Mouse (Mus musculus) stomach, embryonic 15.5 days (tissue): ENCODE measurements around the gene Hagh. TPM values are rescaled to one million over a fixed set of nuclear protein-coding genes. Genes with fewer than 3 reads are reported as not detected.
A peak's percentile ranks its signal among the peaks of the same experiment; 100 is the strongest.

Experiments
- ATAC-seq: fragments of 200-750 bp; cut with Nextera tagmentation; 2 replicates; pipeline ENCODE4 v1.8.0; 2017; ENCODE audit warnings: low read depth, moderate number of reproducible peaks, moderate TSS enrichment; ENCODE audit not compliant: insufficient read depth, low FRiP score
- H3K27ac ChIP-seq: fragments of 300-500 bp; sonication (generic); 2 replicates; pipeline ENCODE4 v1.5.1; 2015; ENCODE audit warnings: mild to moderate bottlenecking, inconsistent platforms
- H3K27me3 ChIP-seq: fragments of 300-500 bp; sonication (generic); replicated peaks from 2 replicates; pipeline ENCODE4 v1.6.1; 2015; ENCODE audit warnings: inconsistent platforms
- H3K36me3 ChIP-seq: fragments of 300-500 bp; sonication (generic); 2 replicates; pipeline ENCODE4 v1.6.1; 2015; ENCODE audit warnings: inconsistent platforms
- H3K4me1 ChIP-seq: fragments of 300-500 bp; sonication (generic); 2 replicates; pipeline ENCODE4 v1.6.1; 2015; ENCODE audit warnings: inconsistent platforms
- H3K4me2 ChIP-seq: fragments of 300-500 bp; sonication (generic); 2 replicates; pipeline ENCODE4 v1.6.1; 2015; ENCODE audit warnings: mild to moderate bottlenecking, inconsistent platforms
- H3K4me3 ChIP-seq: fragments of 300-500 bp; sonication (generic); replicated peaks from 2 replicates; pipeline ENCODE4 v1.5.1; 2015; ENCODE audit warnings: inconsistent platforms
- H3K9ac ChIP-seq: fragments of 300-500 bp; sonication (generic); 2 replicates; pipeline ENCODE4 v1.6.1; 2015; ENCODE audit warnings: inconsistent platforms
- H3K9me3 ChIP-seq: fragments of 300-500 bp; sonication (generic); 2 replicates; pipeline ENCODE4 v1.6.1; 2016; ENCODE audit warnings: inconsistent platforms
- WGBS: fragments of 180-500 bp; shearing (Covaris S2); methylation state at CpG from one replicate; pipeline ENCODE4 v1.1.7; 2015; 5-methylcytosine and 5-hydroxymethylcytosine counted together
- polyA plus RNA-seq: library from polyadenylated mRNA; unstranded; fragments of >200 nt; fragmentation: Nextera tagmentation; extraction: Ambion mirVana; gene quantifications from 2 replicates; pipeline ENCODE4 v1.2.1, GENCODE M21; 2015

The Hagh gene
- polyA plus RNA-seq, 1 experiment from 2014 or later, result 49.1 TPM

GRCm38 (mm10) chr17:24897600-24897999 lies 57.7 kb downstream of the Hagh start:
- Histone ChIP-seq H3K4me3 (peak overlapping the region; percentile 84; the same call in 1 of the 2 replicates), H3K4me1 (peaks cover 27% of the 10 kb centered on the region), H3K27me3 (no peaks in the 10 kb centered on the region), H3K27ac (no peak overlapping the region), H3K4me2 (peak overlapping the region; percentile 86; the same call in 1 of the 2 replicates), H3K36me3 (peaks cover 55% of the 10 kb centered on the region), H3K9ac (no peak overlapping the region), H3K9me3 (no peaks in the 10 kb centered on the region)
- WGBS, result 65% methylated on average over 4 of the region's 4 CpGs
- no peak for ATAC-seq

GRCm38 (mm10) chr17:24898041-24898854 lies 58.3 kb downstream of the Hagh start:
- H3K9ac ChIP-seq, result no peak overlapping the region
- ATAC-seq, result no peak
- H3K27ac ChIP-seq, result no peak overlapping the region
- peaks cover 27% of the 10 kb centered on the region for H3K4me1 ChIP-seq
- no peaks in the 10 kb centered on the region for H3K27me3 ChIP-seq
- WGBS, result 78% methylated on average over 4 of the region's 4 CpGs
- H3K4me3 ChIP-seq, result no peak overlapping the region
- no peaks in the 10 kb centered on the region for H3K9me3 ChIP-seq
- H3K4me2 ChIP-seq, result no peak overlapping the region
- peaks cover 55% of the 10 kb centered on the region for H3K36me3 ChIP-seq

- peaks cover 64% of the 10 kb centered on the region for H3K36me3 ChIP-seq
- H3K4me3 ChIP-seq, result no peak overlapping the region
- 87% methylated on average over 5 of the region's 5 CpGs for WGBS
- H3K4me1 ChIP-seq, result peaks cover 20% of the 10 kb centered on the region
- H3K9ac ChIP-seq, result no peak overlapping the region
- no peak for ATAC-seq
- H3K27ac ChIP-seq, result no peak overlapping the region
- H3K4me2 ChIP-seq, result no peak overlapping the region
- H3K27me3 ChIP-seq, result no peaks in the 10 kb centered on the region
- H3K9me3 ChIP-seq, result no peaks in the 10 kb centered on the region
These were observed 59.2 kb downstream of the Hagh start for GRCm38 (mm10) chr17:24899153-24899552.

DNA sequence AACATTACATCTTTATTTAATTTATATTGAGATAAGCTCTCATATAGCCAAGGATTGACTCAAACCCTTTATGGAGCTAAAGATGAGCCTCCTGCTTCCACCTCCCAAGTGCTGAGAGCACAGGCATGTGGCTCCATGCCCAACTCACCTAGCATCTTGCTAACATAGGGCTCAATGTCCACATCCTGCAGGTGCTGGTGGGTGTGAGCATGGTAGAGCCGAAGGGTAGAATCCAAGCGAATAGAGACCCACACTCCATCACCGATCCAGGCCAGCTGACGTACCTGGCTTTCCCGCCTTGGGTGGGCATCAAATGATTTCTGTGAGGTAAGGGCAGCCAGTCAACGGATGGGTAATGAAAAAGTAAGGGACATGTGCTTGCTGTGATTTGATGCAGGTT lies 60.1 kb downstream of the Hagh start:
- ATAC-seq, result no peak
- H3K9ac ChIP-seq, result no peak overlapping the region
- no peaks in the 10 kb centered on the region for H3K9me3 ChIP-seq
- peaks cover 17% of the 10 kb centered on the region for H3K4me1 ChIP-seq
- H3K4me3 ChIP-seq, result no peak overlapping the region
- H3K27ac ChIP-seq, result no peak overlapping the region
- H3K4me2 ChIP-seq, result no peak overlapping the region
- H3K36me3 ChIP-seq, result peaks cover 73% of the 10 kb centered on the region
- no peaks in the 10 kb centered on the region for H3K27me3 ChIP-seq
- 95% methylated on average over 6 of the region's 6 CpGs for WGBS

DNA sequence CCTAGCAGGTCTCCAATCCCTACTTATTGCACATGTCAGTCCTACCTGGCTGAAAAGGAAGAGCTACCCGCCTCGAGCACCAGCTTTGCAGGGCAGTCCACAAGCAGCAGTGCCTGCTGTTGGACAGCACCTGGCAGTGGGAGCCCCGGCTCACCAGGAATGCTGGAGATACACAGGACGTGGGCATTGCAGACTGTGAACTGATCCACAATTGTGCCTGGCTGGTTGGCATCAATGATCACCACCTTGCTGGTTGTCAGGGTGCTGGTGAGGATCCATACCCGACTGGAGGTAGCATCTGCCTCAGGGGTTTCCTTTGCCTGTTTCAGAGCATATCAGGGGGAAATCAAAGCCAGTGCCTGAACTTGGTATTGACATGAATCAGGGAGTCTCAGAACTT lies 62.2 kb downstream of the Hagh start:
- Histone ChIP-seq H3K36me3 (peaks cover 93% of the 10 kb centered on the region), H3K27ac (no peak overlapping the region), H3K4me2 (no peak overlapping the region), H3K27me3 (no peaks in the 10 kb centered on the region), H3K4me3 (no peak overlapping the region), H3K4me1 (0 out of 2 replicates have a peak, but pooled peaks cover 5% of the 10 kb centered on the region), H3K9ac (no peak overlapping the region), H3K9me3 (no peaks in the 10 kb centered on the region)
- ATAC-seq, result no peak
- 85% methylated on average over 5 of the region's 5 CpGs for WGBS

- peak; percentile 88; the same call in 1 of the 2 replicates for ATAC-seq
- Histone ChIP-seq H3K4me2 (no peak overlapping the region), H3K27ac (no peak overlapping the region), H3K36me3 (peaks cover 96% of the 10 kb centered on the region), H3K4me3 (no peak overlapping the region), H3K4me1 (0 out of 2 replicates have a peak, but pooled peaks cover under 1% of the 10 kb centered on the region), H3K27me3 (no peaks in the 10 kb centered on the region), H3K9ac (no peak overlapping the region), H3K9me3 (no peaks in the 10 kb centered on the region)
- 68% methylated on average over 9 of the region's 9 CpGs for WGBS
These were observed 62.9 kb downstream of the Hagh start for GRCm38 (mm10) chr17:24902671-24903474.

DNA sequence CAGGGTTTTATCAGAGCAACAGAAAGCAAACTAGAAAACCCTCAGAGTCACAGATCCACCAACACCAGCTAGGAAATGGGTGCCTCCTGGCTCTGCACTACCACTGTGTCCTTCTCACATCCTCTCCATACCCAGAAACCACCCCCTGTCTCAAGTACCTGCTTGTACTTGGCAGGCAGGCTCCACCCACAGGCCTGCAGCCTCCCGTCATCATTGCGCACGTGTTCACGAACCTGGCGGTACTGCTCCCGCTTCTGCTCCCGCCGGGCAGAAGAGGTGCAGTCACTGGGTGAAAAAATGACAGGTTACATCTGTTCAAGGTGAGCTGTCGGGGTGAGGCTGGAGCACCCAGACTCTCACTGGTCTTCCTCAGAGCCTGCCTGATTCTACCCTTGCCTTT lies 63.8 kb downstream of the Hagh start:
- H3K27ac ChIP-seq, result no peak overlapping the region
- no peak for ATAC-seq
- WGBS, result 88% methylated on average over 9 of the region's 9 CpGs
- H3K36me3 ChIP-seq, result peaks cover 95% of the 10 kb centered on the region
- H3K9me3 ChIP-seq, result no peaks in the 10 kb centered on the region
- no peak overlapping the region for H3K9ac ChIP-seq
- no peak overlapping the region for H3K4me2 ChIP-seq
- H3K27me3 ChIP-seq, result no peaks in the 10 kb centered on the region
- no peak overlapping the region for H3K4me3 ChIP-seq
- no peaks in the 10 kb centered on the region for H3K4me1 ChIP-seq

DNA sequence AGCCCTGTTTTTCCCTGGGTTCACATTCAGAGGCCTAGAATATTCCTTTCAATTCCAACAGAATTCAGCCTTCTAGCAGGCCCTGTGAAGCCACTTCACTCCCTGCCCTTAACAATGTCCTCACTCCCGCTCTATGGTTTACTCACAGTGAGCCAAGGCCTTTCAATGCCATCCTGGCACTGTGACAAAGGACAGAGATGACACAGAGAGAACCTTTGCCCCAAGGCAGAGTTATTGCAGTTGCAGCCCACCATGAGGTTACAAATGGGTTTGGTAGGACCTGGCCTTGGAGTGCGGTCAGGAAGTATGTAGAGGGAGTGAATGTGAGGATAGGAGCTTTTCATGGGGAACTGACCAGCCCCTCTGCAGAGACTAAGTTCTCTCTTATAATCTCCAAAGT lies 67.6 kb downstream of the Hagh start:
- no peak overlapping the region for H3K9ac ChIP-seq
- H3K27me3 ChIP-seq, result no peaks in the 10 kb centered on the region
- no peaks in the 10 kb centered on the region for H3K9me3 ChIP-seq
- no peaks in the 10 kb centered on the region for H3K4me1 ChIP-seq
- 93% methylated on average over 2 of the region's 2 CpGs for WGBS
- peaks cover 82% of the 10 kb centered on the region for H3K36me3 ChIP-seq
- H3K4me3 ChIP-seq, result no peak overlapping the region
- no peak overlapping the region for H3K4me2 ChIP-seq
- no peak overlapping the region for H3K27ac ChIP-seq
- ATAC-seq, result no peak

DNA sequence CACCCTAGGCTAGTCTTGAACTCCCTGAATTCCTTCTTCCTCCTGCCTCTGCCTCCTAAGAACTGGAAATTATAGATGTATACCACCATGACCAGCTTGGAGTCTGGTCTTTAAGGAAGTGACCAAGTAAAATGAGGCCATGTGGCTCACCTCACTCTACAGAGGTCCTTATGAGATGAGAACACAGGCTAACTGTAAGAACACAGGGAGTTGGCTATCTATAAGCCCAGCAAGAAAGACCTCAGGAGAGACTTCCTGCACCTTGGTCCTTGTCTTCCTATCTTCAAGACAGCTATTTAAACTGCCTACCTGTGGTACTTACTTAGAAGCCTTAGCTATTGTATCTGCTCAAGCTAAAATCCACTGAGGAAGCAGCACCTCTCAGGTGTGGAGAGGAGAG lies 74.0 kb downstream of the Hagh start:
- Histone ChIP-seq H3K27ac (no peak overlapping the region), H3K4me1 (no peaks in the 10 kb centered on the region), H3K9ac (no peak overlapping the region), H3K36me3 (peaks cover 66% of the 10 kb centered on the region), H3K9me3 (no peaks in the 10 kb centered on the region), H3K27me3 (no peaks in the 10 kb centered on the region), H3K4me2 (no peak overlapping the region), H3K4me3 (no peak overlapping the region)
- ATAC-seq, result no peak

Other genes starting within 250 kb of the Hagh start
- 45.4 TPM in 2 replicates for gene Tsc2, start 207.5 kb upstream of the Hagh start, polyA plus RNA-seq
- gene Nthl1, start 207.5 kb upstream of the Hagh start, polyA plus RNA-seq, result 18.7 and 20.3 TPM in 2 replicates
- 51.0 and 53.7 TPM in 2 replicates for gene Slc9a3r2, start 189.8 kb upstream of the Hagh start, polyA plus RNA-seq
- 0.30 and 0.46 TPM in 2 replicates for gene Npw, start 181.7 kb upstream of the Hagh start, polyA plus RNA-seq
- gene Zfp598, start 170.5 kb upstream of the Hagh start, polyA plus RNA-seq, result 19.3 and 22.1 TPM in 2 replicates
- gene Syngr3, start 150.2 kb upstream of the Hagh start, polyA plus RNA-seq, result 6.3 and 6.9 TPM in 2 replicates
- gene Gfer, start 144.0 kb upstream of the Hagh start, polyA plus RNA-seq, result 40.9 and 44.1 TPM in 2 replicates
- gene Noxo1, start 143.9 kb upstream of the Hagh start, polyA plus RNA-seq, result 3.2 and 3.5 TPM in 2 replicates
- 64.4 and 68.0 TPM in 2 replicates for gene Tbl3, start 132.5 kb upstream of the Hagh start, polyA plus RNA-seq
- 0.19 TPM in 1 of 2 replicates, not detected in the other for gene Rnf151, start 122.1 kb upstream of the Hagh start, polyA plus RNA-seq
- 1,497 and 1,515 TPM in 2 replicates for gene Rps2, start 122.0 kb upstream of the Hagh start, polyA plus RNA-seq
- gene Ndufb10, start 115.7 kb upstream of the Hagh start, polyA plus RNA-seq, result 238 and 259 TPM in 2 replicates
- 0.15 TPM in 1 of 2 replicates, not detected in the other for gene Rpl3l, start 112.3 kb upstream of the Hagh start, polyA plus RNA-seq
- 37.0 and 41.4 TPM in 2 replicates for gene Msrb1, start 103.5 kb upstream of the Hagh start, polyA plus RNA-seq
- 1.1 and 1.5 TPM in 2 replicates for gene Hs3st6, start 87.2 kb upstream of the Hagh start, polyA plus RNA-seq
- gene Meiob, start 35.9 kb upstream of the Hagh start, polyA plus RNA-seq, result 0.08 TPM in 1 of 2 replicates, not detected in the other
- 34.5 and 35.4 TPM in 2 replicates for gene Fahd1, start 10.2 kb downstream of the Hagh start, polyA plus RNA-seq
- 3.9 and 4.0 TPM in 2 replicates for gene Igfals, start 25.9 kb downstream of the Hagh start, polyA plus RNA-seq
- 49.0 and 49.6 TPM in 2 replicates for gene Nubp2, start 46.2 kb downstream of the Hagh start, polyA plus RNA-seq
- gene Spsb3, start 46.5 kb downstream of the Hagh start, polyA plus RNA-seq, result 32.1 and 32.5 TPM in 2 replicates
- 26.3 and 29.3 TPM in 2 replicates for gene Eme2, start 54.9 kb downstream of the Hagh start, polyA plus RNA-seq
- 102 and 112 TPM in 2 replicates for gene Mrps34, start 55.0 kb downstream of the Hagh start, polyA plus RNA-seq
- 77.5 and 79.8 TPM in 2 replicates for gene Nme3, start 56.4 kb downstream of the Hagh start, polyA plus RNA-seq
- gene Mapk8ip3, start 96.8 kb downstream of the Hagh start, polyA plus RNA-seq, result 29.2 and 31.3 TPM in 2 replicates
- 183 and 204 TPM in 2 replicates for gene Jpt2, start 120.5 kb downstream of the Hagh start, polyA plus RNA-seq
- 7.1 and 7.6 TPM in 2 replicates for gene Cramp1l, start 175.6 kb downstream of the Hagh start, polyA plus RNA-seq
- gene Ift140, start 175.9 kb downstream of the Hagh start, polyA plus RNA-seq, result 18.9 and 21.6 TPM in 2 replicates
- 23.5 and 23.7 TPM in 2 replicates for gene Tmem204, start 243.4 kb downstream of the Hagh start, polyA plus RNA-seq